Mouse (Mus musculus): Measurements from ENCODE around the gene Ergic1.

- TF ChIP-seq CTCF (IDR thresholded peaks at IDR 0.05; ENCODE audit: low read depth) (no peak), EP300 (IDR thresholded peaks at IDR 0.05; ENCODE audit: low read depth) (no peak)
These were observed 133.9 kb downstream of the Ergic1 start for GRCm38 (mm10) chr17:26695193-26695592.
